Mouse (Mus musculus): Measurements from ENCODE around the gene Kcnma1.

DNA sequence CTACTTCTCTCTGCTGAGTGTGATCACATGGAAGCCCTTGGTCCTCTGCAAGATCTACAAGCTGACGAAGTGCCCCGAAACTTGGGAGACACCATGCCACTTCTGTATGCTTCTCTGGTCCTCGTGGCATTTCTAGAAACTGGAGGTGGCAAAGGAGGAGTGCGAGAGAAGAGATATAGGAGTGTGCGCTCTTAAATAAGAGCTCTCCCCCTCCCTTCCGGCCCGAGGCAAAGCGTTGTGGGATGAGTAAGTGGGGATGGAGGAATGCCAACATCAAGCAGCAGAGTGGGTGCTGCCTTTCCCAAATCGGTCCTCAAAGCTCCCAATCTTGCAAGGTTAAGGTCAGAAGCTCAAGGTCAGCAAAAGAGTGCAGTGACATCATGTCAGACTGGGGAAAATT is 426.8 kb downstream of the Kcnma1 start:
- TF ChIP-seq CTCF (IDR thresholded peaks at IDR 0.05; ENCODE audit: extremely low read depth, insufficient read length, insufficient replicate concordance, low read depth, low read length) (no peak), POLR2A (IDR thresholded peaks at IDR 0.05; ENCODE audit: low read depth, low read length) (no peak)
